Mouse (Mus musculus): Measurements from ENCODE around the gene AI182371.

- TF ChIP-seq POLR2A (IDR thresholded peaks at IDR 0.05; ENCODE audit: borderline replicate concordance, extremely low read depth, insufficient read depth, insufficient read length, poor library complexity, severe bottlenecking) (no peak), CTCF (IDR thresholded peaks at IDR 0.05; ENCODE audit: borderline replicate concordance, extremely low read depth, insufficient read depth, insufficient read length) (no peak)
These were observed 40.0 kb downstream of the AI182371 start, which contains the start of gene Hc for GRCm38 (mm10) chr2:35061338-35061737.

Measured in brain, embryonic 14.5 days (tissue).